Mouse (Mus musculus) midbrain, embryonic 15.5 days (tissue): ENCODE results near the gene Zbtb20. TPM values are rescaled to one million over a fixed set of nuclear protein-coding genes. Genes with fewer than 3 reads are reported as not detected.

Experiments
- ATAC-seq: fragments of 200-750 bp; cut with Nextera tagmentation; replicated peaks from 2 replicates; pipeline ENCODE4 v1.8.0; 2017; ENCODE audit warnings: moderate TSS enrichment
- H3K27ac ChIP-seq: fragments of 300-500 bp; sonication (generic); 2 replicates; pipeline ENCODE4 v1.5.1; 2015; ENCODE audit warnings: mild to moderate bottlenecking, inconsistent platforms
- H3K27me3 ChIP-seq: fragments of 300-500 bp; sonication (generic); replicated peaks from 2 replicates; pipeline ENCODE4 v1.6.1; 2015; ENCODE audit warnings: inconsistent platforms
- H3K36me3 ChIP-seq: fragments of 300-500 bp; sonication (generic); replicated peaks from 2 replicates; pipeline ENCODE4 v1.6.1; 2015; ENCODE audit warnings: inconsistent platforms
- H3K4me1 ChIP-seq: fragments of 300-500 bp; sonication (generic); 2 replicates; pipeline ENCODE4 v1.6.1; 2015; ENCODE audit warnings: inconsistent platforms
- H3K4me2 ChIP-seq: fragments of 300-500 bp; sonication (generic); 2 replicates; pipeline ENCODE4 v1.6.1; 2015; ENCODE audit warnings: inconsistent platforms, mild to moderate bottlenecking, moderate library complexity
- H3K4me3 ChIP-seq: fragments of 300-500 bp; sonication (generic); 2 replicates; pipeline ENCODE4 v1.5.1; 2015; ENCODE audit warnings: mild to moderate bottlenecking, inconsistent platforms
- H3K9ac ChIP-seq: fragments of 300-500 bp; sonication (generic); 2 replicates; pipeline ENCODE4 v1.6.1; 2015; ENCODE audit warnings: mild to moderate bottlenecking, inconsistent platforms
- H3K9me3 ChIP-seq: fragments of 300-500 bp; sonication (generic); 2 replicates; pipeline ENCODE4 v1.6.1; 2016; ENCODE audit warnings: inconsistent platforms
- WGBS: fragments of 180-500 bp; shearing (Covaris S2); methylation state at CpG from one replicate; pipeline ENCODE4 v1.1.7; 2015; ENCODE audit warnings: mixed read lengths; 5-methylcytosine and 5-hydroxymethylcytosine counted together
- polyA plus RNA-seq: library from polyadenylated mRNA; unstranded; fragments of >200 nt; fragmentation: Nextera tagmentation; extraction: Ambion mirVana; gene quantifications from 2 replicates; pipeline ENCODE4 v1.2.1, GENCODE M21; 2015

The Zbtb20 gene
- polyA plus RNA-seq, result 76.5 and 83.1 TPM in 2 replicates

DNA sequence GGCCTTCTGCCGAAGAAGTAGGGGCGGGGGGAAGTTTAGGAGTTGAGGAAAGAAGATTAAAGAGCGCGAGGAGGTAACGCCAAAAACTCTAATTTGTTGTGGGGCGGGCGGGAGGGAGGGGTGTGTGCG lies at the start of gene Zbtb20:
Gene Zbtb20 (plus strand): TSS at position 30 of the 129 bp plus-strand sequence.
- H3K27ac ChIP-seq, result peak within 1 kb of the TSS; percentile 97
- peak within 1 kb of the TSS; percentile 80 for H3K4me3 ChIP-seq
- peaks cover 7% of the 10 kb centered on the region for H3K4me1 ChIP-seq
- no peak for ATAC-seq
- H3K36me3 ChIP-seq, result no peaks in the 10 kb centered on the region
- no peaks in the 10 kb centered on the region for H3K9me3 ChIP-seq
- 0% methylated on average over 6 of the region's 8 CpGs for WGBS
- H3K4me2 ChIP-seq, result peak within 1 kb of the TSS; percentile 71
- no peaks in the 10 kb centered on the region for H3K27me3 ChIP-seq
- peak within 1 kb of the TSS; percentile 59 for H3K9ac ChIP-seq

DNA sequence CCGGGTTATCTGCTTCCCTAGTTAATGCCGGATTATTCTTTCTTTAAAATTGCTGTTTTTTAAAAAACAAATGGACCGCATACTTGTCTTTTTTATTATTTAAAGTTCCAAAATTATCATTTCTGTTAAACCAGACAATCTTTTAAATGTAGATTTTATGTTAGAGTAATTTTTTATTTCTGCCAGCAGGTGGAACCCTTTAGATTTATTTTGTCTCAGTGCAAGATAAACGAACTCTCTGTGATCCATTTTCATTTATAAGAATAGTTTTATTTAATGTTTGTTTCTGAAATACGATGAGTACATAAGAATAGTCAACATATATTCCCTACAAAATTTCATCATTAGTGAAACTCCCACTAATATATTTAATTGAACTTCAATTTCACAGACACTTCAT lies 39.7 kb upstream of the Zbtb20 start:
- Histone ChIP-seq H3K4me2 (no peak overlapping the region), H3K9ac (no peak overlapping the region), H3K4me3 (no peak overlapping the region), H3K9me3 (no peaks in the 10 kb centered on the region), H3K27me3 (no peaks in the 10 kb centered on the region), H3K4me1 (no peaks in the 10 kb centered on the region), H3K36me3 (no peaks in the 10 kb centered on the region), H3K27ac (no peak overlapping the region)
- no peak for ATAC-seq
- 67% methylated on average over 5 of the region's 5 CpGs for WGBS

DNA sequence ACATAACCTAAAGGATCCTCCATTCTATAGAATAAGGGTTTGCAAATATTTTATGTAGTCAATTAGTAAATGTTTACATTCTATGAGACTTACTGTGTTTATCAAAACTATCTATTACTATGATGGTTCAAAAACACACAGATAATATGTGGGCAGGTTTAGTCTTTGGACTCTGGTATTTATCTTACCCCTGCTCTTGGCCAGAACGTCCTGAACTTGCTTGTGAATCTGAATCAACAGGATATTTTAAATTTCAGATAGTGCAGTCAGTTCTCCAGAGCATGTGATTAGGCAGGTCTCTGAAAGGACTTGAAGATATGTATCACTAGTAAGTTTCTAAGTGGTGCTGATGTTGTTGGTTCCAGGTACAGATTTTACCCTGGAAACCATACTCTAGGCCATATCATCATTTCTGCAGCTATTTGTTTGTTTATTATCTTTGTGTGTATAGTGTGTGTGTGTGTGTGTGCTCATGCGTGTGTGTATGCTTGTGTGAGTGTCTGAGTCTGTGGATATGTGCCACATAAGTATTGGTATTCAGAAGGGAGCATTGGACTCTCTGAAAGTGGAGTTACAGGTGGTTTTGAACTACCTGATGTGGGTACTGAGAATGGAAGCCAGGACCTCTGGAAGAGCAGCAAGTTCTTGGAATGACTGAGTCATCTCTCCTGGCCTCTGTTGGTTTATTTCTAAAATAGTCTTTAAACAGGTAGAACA lies 39.1 kb upstream of the Zbtb20 start:
- H3K9me3 ChIP-seq, result no peaks in the 10 kb centered on the region
- 67% methylated on average over 2 of the region's 2 CpGs for WGBS
- no peaks in the 10 kb centered on the region for H3K36me3 ChIP-seq
- ATAC-seq, result no peak
- no peaks in the 10 kb centered on the region for H3K27me3 ChIP-seq
- H3K4me3 ChIP-seq, result no peak overlapping the region
- H3K9ac ChIP-seq, result no peak overlapping the region
- no peaks in the 10 kb centered on the region for H3K4me1 ChIP-seq
- H3K4me2 ChIP-seq, result no peak overlapping the region
- no peak overlapping the region for H3K27ac ChIP-seq

DNA sequence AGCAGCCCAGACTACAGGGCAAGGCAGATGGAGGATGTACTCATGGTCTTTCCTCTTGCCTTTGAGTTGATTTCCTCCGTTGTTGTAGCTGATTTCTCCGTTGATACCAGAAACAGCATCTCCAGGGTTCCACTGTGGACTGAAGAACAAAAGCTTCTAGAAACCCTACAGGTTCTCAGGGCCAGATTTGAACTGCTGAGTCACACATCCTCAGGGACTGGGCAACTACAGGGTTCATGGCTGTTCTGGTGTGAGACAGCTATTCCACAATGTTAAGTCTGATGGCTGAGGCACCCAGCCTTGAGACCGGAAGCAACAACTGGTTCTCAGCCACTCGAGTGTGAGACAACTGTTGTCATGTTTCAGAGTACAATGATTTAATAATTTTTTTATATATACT lies 37.5 kb upstream of the Zbtb20 start:
- no peak overlapping the region for H3K9ac ChIP-seq
- H3K27me3 ChIP-seq, result no peaks in the 10 kb centered on the region
- H3K4me3 ChIP-seq, result no peak overlapping the region
- no peaks in the 10 kb centered on the region for H3K4me1 ChIP-seq
- WGBS, result 93% methylated on average over 4 of the region's 4 CpGs
- no peak for ATAC-seq
- no peak overlapping the region for H3K4me2 ChIP-seq
- no peak overlapping the region for H3K27ac ChIP-seq
- no peaks in the 10 kb centered on the region for H3K36me3 ChIP-seq
- H3K9me3 ChIP-seq, result no peaks in the 10 kb centered on the region

DNA sequence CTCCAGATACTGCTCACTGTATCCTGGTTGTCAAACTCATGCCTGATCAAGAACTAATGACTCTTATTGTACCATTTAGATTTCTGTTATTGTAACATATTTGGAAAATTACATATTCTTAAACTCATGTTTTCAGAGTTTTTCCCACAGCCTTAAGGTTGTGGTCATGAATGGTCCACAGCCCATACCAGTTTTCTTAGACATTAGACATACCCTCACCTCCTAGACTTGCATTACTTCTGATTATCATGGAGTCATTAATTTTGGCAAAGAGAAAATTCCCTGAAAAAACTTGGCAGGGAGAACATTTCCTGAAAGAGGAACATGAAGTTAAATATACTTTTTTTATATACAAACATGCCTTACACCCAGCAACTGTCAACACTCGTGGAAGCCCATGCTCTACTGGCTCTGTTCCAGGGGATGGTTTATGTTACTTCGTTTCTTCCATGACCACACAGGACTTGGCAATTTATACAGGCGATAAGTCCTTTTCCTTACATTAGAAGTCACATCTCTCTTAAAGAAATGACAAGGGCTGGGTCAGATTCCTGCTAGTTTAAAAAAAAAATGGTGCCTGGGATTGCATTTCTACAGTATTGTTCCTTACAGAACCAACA lies 18.0 kb upstream of the Zbtb20 start:
- Histone ChIP-seq H3K4me1 (no peaks in the 10 kb centered on the region), H3K9ac (no peak overlapping the region), H3K27ac (no peak overlapping the region), H3K9me3 (no peaks in the 10 kb centered on the region), H3K4me3 (no peak overlapping the region), H3K4me2 (no peak overlapping the region), H3K36me3 (no peaks in the 10 kb centered on the region), H3K27me3 (no peaks in the 10 kb centered on the region)
- no peak for ATAC-seq
- WGBS, result 84% methylated on average over 3 of the region's 3 CpGs

DNA sequence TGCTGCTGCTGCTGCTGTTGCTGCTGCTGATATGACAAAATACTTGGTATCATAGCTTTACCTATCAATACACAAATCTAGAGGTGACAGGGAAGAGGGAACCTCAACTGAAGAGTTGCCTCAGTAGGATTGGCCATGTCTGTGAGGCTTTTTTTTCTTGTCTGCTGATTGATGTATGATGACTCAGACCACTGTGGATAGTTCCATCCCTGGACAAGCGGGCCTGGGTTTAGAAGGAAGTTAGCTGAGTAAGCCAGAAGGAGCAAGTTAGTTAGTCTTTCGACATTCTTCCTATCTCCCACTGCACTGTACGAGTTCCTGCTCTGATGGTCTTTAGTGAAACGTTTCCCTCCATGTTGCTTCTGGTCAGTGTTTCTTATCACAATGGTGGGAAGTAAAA lies 16.4 kb upstream of the Zbtb20 start:
- H3K4me2 ChIP-seq, result no peak overlapping the region
- no peak overlapping the region for H3K27ac ChIP-seq
- no peak for ATAC-seq
- no peak overlapping the region for H3K9ac ChIP-seq
- H3K4me3 ChIP-seq, result no peak overlapping the region
- WGBS, result 86% methylated on average over 4 of the region's 4 CpGs
- no peaks in the 10 kb centered on the region for H3K4me1 ChIP-seq
- no peaks in the 10 kb centered on the region for H3K9me3 ChIP-seq
- H3K27me3 ChIP-seq, result no peaks in the 10 kb centered on the region
- H3K36me3 ChIP-seq, result no peaks in the 10 kb centered on the region

DNA sequence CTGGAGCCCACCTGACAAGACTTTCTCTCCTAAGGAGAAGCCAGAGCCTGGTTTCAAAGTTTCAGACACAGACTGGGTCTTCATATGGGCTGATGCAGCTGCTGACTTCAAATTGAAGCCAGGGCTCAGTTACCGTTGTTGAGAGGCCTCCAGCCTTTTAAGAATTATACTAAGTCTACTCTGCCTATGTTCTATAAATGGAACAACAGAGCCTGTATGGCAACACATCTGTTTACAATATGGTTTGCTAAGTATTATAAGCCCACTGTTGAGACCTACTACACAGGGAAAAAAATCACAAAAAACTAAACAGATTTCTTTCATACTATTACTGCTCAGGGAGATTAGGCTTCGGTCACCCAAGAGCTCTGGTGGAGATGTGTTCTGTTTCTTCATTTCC lies 12.4 kb upstream of the Zbtb20 start:
- WGBS, result 82% methylated on average over 2 of the region's 2 CpGs
- Histone ChIP-seq H3K9ac (no peak overlapping the region), H3K27ac (no peak overlapping the region), H3K4me2 (no peak overlapping the region), H3K9me3 (no peaks in the 10 kb centered on the region), H3K27me3 (no peaks in the 10 kb centered on the region), H3K4me3 (no peak overlapping the region), H3K4me1 (no peaks in the 10 kb centered on the region), H3K36me3 (no peaks in the 10 kb centered on the region)
- ATAC-seq, result no peak

DNA sequence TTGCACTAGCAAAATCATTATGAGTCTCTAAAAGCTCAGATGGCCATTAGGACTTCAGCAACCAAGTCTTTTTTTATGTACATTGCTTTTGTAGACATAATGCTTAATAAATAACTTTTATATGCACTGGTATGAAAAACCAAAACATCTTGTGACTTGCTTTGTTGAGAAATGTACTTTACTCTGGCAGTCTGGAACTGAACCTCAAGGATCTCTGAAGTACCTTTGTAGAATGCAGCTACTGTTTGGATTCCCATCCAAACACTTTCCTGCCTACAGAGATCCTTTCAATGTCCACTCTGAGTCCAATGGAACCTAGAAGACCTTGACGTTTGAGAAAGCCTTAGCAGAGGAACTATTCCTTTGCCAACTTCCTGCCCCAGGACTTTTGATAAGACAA lies 9.6 kb upstream of the Zbtb20 start:
- Histone ChIP-seq H3K36me3 (no peaks in the 10 kb centered on the region), H3K9ac (no peak overlapping the region), H3K9me3 (no peaks in the 10 kb centered on the region), H3K4me3 (no peak overlapping the region), H3K4me1 (no peaks in the 10 kb centered on the region), H3K27ac (no peak overlapping the region), H3K4me2 (no peak overlapping the region), H3K27me3 (no peaks in the 10 kb centered on the region)
- no peak for ATAC-seq
- 84% methylated on average over 1 of the region's 1 CpGs for WGBS

DNA sequence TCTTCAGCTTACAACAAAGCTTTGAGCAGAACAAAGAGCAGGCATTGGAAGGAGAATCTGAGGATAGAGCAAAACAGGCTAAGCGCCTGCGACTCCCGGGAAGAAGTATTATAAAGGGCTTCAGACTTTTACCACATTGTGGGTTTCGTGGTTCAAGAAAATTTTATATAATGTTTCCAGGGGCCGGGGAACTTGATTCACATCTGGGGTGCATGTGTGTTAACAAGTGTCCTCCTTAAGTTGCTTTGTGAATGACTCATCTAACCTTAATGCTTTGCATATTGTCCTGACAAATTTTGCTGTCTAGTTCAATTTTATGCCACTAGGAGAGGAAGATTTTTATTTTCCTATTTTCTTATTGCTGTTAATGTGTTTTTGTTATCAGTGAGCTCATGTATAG lies 3.6 kb upstream of the Zbtb20 start:
- Histone ChIP-seq H3K4me3 (no peak overlapping the region), H3K9ac (no peak overlapping the region), H3K36me3 (no peaks in the 10 kb centered on the region), H3K4me1 (peaks cover 7% of the 10 kb centered on the region), H3K27me3 (no peaks in the 10 kb centered on the region), H3K27ac (no peak overlapping the region), H3K4me2 (no peak overlapping the region), H3K9me3 (no peaks in the 10 kb centered on the region)
- WGBS, result 64% methylated on average over 5 of the region's 5 CpGs
- no peak for ATAC-seq

DNA sequence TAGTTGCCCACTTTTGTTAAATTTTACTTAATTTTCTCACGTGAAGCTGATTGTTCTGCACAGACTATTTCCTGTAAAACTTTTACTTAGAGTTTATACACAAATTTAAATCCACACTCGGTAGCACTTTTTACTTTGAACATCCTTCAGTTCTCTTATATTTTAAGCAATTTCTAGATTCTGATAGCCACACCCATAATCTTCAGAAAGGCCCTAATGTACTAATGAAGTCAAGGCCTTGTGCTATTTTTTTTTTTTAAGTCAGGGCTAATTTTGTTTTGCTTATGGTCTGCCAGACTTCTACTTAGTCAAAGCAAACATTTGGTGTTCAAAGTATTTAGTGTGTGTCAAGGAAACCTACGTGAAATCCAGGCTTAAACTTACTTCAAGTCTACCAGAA lies 1.7 kb upstream of the Zbtb20 start:
- no peak overlapping the region for H3K9ac ChIP-seq
- H3K4me2 ChIP-seq, result peak overlapping the region; percentile 51; the same call in 1 of the 2 replicates
- no peaks in the 10 kb centered on the region for H3K9me3 ChIP-seq
- H3K4me1 ChIP-seq, result peaks cover 7% of the 10 kb centered on the region
- no peaks in the 10 kb centered on the region for H3K27me3 ChIP-seq
- 57% methylated on average over 3 of the region's 3 CpGs for WGBS
- no peak overlapping the region for H3K4me3 ChIP-seq
- H3K27ac ChIP-seq, result peak overlapping the region; percentile 56; the same call in 1 of the 2 replicates
- no peak for ATAC-seq
- H3K36me3 ChIP-seq, result no peaks in the 10 kb centered on the region

DNA sequence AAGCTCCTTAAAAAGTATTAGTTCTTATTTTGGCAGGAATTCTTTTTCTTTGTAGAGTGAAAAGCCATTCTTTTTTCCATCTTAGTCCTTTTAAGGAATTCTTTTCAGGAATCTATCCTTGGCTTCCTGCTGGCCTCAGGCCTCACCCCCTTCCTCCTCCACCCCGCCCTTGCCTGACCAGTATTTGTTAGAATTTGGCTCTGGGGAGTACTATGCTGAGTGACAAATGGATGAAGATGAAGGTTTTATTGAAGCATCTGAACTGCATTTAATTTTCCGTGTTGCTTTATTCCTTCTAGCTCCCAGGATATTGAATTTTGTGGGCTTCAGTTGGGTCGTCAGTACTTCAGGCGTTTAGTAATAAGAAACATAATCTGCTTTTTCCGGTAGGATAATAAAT lies 1.2 kb upstream of the Zbtb20 start:
- H3K4me2 ChIP-seq, result peak overlapping the region; percentile 51
- no peaks in the 10 kb centered on the region for H3K9me3 ChIP-seq
- H3K4me1 ChIP-seq, result peaks cover 7% of the 10 kb centered on the region
- peak overlapping the region; percentile 59 for H3K9ac ChIP-seq
- no peak for ATAC-seq
- WGBS, result 2% methylated on average over 5 of the region's 5 CpGs
- peak overlapping the region; percentile 97 for H3K27ac ChIP-seq
- no peaks in the 10 kb centered on the region for H3K36me3 ChIP-seq
- H3K4me3 ChIP-seq, result peak overlapping the region; percentile 52
- H3K27me3 ChIP-seq, result no peaks in the 10 kb centered on the region

DNA sequence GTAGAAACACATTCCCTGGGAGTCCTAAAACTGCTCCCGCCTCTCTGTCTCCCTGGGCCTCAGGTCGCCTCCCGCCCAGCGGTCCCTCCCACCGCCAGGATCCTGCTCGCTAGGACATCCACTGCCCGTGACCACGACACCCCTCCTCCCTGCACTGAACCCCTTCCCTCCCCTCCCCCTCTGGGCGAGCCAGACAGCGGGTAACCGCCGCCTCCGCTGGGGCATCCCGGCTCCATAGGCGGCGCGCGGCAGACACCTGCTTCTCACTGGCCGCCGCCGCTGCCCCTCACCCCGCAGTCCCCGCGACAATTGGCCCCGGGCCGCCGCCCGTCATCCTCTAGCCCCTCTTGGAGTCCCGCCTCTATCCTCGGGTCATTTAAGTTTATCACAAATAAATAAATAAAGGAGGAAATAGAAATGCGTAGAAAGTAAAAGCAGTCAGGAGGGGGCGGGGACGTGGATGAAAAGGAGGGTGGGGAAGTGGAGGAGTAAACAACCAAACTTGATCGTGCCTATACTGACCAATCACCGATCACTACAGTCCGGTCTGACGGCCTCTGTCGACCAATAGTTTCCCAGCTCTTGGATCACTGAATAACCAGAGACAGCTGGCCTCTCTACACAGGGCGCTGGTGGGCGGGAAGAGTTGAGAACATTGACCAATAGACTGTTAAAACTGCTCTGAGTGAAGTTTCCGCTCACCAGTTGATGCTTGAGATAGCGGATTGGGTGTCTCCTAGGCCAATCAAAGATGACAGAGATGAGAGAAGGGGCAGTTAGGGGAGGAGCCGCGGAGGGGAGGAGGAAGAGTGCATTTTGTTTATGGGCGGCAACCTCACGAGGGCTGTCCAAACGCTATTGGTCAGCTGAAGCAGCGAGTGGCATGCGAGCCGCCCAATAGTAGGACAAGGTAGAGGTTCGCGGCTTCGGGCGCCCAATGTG lies 500 bp upstream of the Zbtb20 start:
- Histone ChIP-seq H3K27ac (peak overlapping the region; percentile 97), H3K4me3 (peak overlapping the region; percentile 80), H3K4me2 (peak overlapping the region; percentile 51), H3K27me3 (no peaks in the 10 kb centered on the region), H3K36me3 (no peaks in the 10 kb centered on the region), H3K9me3 (no peaks in the 10 kb centered on the region), H3K9ac (peak overlapping the region; percentile 59), H3K4me1 (peaks cover 7% of the 10 kb centered on the region)
- peak; percentile 98 for ATAC-seq
- under 1% methylated on average over 54 of the region's 54 CpGs for WGBS
